Mouse (Mus musculus) left cerebral cortex, postnatal 14 days (tissue): Measurements from ENCODE around the gene Mocs3. TPM values are rescaled to one million over a fixed set of nuclear protein-coding genes. Genes with fewer than 3 reads are reported as not detected.
A peak's percentile ranks its signal among the peaks of the same experiment; 100 is the strongest.

Experiments used
- DNase-seq, 2 experiments: peaks; one replicate each; pipeline ENCODE4 v3.0.0; 2021 to 2022; ENCODE audit warnings: low spot score in 2 of 2, mixed read lengths in 1 of 2
- intact Hi-C: fragments of 180-260 bp; cut with DNase I; formaldehyde crosslinking; loops from one replicate; pipeline ENCODE4 v1.15.1; 2025
- long read RNA-seq, 2 experiments: library from polyadenylated mRNA; stranded (forward); transcript quantifications; one replicate each; pipeline ENCODE4 v2.0.0; 2021
- total RNA-seq, 2 experiments: library from RNA; stranded (reverse); gene quantifications; 2 replicates each; pipeline ENCODE4 v1.2.3; 2021

Mocs3 gene
- total RNA-seq, result 10 to 100 TPM; 17.5 to 18.0 TPM
- long read RNA-seq, experiment 1, transcript Mocs3-201 (1 exons, 1,973 nt), result major isoform, 50 of 50 reads
- long read RNA-seq, experiment 1, partial matches to known transcripts, result 0 of 50 reads
- long read RNA-seq, experiment 1, other reads (novel, unspliced or antisense), result 0 of 50 reads
- long read RNA-seq, experiment 2, transcript Mocs3-201 (1 exons, 1,973 nt), result major isoform, 41 of 41 reads
- long read RNA-seq, experiment 2, partial matches to known transcripts, result 0 of 41 reads
- long read RNA-seq, experiment 2, other reads (novel, unspliced or antisense), result 0 of 41 reads

DNA sequence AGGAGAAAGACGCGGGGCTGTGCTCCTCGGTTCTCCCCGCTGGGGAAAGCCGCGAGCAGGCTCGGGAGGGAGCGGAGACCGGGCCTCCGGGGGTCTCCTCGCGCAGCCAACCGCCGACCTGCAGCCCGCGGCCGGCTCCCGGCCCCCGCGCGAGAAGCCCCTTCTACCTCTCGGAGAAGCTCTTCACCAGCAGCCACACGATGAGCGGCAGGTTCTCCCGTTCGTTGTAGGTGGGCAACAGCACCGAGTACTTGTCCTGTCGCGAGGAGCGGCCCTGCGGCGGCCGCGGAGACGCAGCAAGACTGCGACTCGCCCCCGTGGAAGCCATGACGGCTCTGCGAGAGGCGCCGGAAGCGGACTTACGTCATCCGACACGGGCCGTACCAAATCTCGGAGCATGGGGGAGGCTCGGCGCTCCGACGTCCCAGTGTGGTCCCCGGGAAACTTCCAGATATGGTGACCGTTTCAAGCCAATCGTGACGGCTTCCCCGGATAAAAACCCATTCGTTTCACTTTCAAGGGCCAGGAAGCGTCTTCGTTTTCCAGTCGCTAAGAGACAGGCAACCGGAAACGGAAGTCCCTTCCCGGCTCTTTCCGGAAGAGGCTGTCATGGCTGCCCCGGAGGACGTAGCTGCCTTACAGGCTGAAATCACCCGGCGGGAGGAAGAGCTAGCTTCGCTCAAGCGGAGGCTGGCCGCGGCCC, at the start of gene Mocs3, which contains the start of the genes Gm20716 and Dpm1:
Gene Mocs3 (plus strand): TSS at position 597 of the 703 bp plus-strand sequence.
Gene Gm20716 (minus strand): TSS at position 339 of the 703 bp plus-strand sequence.
Gene Dpm1 (minus strand): TSS at position 566 of the 703 bp plus-strand sequence.
- DNase-seq, result peak; percentile 86 to 88
- intact Hi-C loops, result no loop called here

DNA sequence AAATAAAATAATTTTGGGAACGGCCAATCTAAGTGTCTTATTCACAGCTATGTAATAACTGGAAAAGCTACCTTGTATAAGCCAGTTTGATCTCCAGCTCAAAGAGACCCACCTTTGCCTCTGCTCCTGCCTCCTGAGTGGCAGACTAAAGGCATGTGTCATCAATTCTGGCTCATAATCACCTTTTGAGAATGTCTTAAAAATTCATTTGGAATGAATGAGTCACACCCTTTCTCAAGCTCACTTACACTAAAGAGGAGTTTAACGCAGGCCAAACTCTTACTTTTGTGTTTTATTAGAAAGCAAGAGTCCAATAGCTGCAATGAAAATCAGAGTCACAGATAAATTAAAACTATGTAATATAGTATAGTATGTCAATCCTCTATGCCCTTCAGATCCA, 38.6 kb upstream of the Mocs3 start:
- intact Hi-C loops, result no loop called here
- no peak for DNase-seq

DNA sequence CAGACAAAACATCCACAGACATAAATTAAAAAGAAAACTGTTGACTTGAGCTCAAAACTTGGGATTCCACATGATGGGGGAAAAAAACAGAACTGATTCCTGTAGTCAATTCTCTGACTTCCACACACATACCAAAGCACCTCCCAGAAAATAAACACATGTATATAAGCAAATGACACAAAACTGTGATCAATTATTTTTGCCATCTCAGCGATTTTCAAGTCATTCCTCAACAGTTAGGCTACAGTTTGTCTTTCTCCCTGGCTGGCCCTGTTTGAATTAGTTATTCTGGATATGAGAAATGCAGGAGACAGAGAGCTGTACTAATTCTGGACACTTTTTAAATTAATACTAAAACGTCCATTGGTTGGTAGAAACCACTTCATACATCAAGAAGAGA, 36.7 kb upstream of the Mocs3 start:
- intact Hi-C loops, result no loop called here
- no peak for DNase-seq

DNA sequence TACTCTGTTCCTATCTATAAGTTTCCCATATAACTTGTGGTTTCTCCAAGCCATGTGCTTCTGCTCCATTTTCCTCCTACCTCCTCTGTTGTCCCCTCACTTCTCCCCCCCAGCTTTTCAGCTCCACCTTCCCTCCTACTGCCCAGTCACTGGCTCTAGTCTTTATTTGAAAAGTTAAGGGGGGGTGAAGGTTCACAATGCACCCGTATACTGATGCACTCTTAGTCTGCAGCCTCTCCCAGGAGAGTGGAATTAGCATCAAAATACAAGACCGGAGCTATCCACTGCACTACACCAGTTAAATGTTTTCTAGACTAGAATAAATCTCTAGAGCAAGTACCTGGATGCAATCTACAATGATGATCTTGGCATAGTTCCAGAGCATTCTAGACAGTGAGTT, 34.7 kb upstream of the Mocs3 start:
- intact Hi-C loops, result no loop called here
- DNase-seq, result no peak

DNA sequence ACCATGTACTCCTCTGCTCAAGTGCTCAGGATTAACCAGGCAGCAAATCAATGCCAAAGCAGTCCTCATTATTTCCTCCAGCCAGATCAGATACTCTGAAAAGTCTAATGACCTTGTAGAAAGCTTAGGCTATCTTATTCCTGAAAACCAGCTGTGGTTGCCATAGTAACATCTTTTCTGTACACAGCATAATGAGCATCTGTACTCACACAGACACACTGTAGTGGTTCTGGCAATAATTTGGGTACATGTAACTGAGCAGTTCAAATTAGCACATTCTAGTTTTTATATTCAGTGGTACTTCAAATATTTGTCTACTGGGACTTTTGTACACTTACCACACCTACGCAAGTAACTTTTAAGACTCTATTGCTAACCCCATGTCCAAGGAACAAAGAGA, 32.0 kb upstream of the Mocs3 start:
- intact Hi-C loops, result no loop called here
- DNase-seq, result no peak

DNA sequence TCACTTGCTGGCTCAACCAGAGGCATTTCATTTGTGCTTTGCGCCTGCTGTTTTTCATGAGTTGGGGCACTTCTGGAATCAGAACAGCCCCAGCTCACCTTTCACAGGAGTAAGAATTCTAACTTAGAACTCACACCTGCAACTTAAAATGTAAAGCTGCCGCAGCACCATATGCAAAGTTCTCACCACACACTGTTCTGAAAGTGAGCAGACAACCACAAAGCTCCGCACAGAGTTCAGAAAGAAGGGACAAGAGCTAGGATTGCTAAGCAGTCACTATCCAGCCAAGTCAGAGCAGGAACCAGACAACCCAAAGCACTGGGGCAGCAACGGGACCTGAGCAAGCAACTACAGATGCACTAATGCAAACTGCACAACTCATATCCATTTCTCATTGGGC, 30.9 kb upstream of the Mocs3 start:
- DNase-seq, result no peak
- intact Hi-C loops, result no loop called here

DNA sequence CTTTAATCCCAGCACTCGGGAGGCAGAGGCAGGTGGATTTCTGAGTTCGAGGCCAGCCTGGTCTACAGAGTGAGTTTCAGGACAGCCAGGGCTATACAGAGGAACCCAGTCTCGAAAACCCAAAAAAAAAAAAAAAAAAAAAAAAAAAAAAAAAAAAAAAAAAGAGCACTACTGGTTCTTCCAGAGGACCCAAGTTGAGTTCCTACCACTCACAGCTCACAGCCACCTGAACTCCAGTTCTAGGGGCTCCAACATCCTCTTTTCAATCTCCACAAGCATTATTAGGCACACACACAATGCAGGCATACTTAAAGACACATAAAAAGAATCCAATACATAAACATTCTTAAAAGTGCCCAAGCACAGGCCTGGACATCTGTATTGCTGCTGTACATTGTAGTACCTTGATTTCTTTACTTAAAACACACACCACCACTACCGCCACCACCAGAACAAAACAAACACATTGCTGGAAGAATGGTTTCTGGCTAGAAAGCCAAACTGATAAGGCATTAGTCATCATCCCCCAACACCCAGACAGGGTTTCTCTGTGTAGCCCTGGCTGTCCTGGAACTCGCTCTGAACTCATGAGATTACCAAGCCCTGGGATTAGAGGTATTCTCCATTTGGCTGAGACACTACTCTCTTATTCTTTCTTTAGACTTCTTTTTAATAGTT, 30.3 kb upstream of the Mocs3 start:
- no peak for DNase-seq
- intact Hi-C loops, result no loop called here

DNA sequence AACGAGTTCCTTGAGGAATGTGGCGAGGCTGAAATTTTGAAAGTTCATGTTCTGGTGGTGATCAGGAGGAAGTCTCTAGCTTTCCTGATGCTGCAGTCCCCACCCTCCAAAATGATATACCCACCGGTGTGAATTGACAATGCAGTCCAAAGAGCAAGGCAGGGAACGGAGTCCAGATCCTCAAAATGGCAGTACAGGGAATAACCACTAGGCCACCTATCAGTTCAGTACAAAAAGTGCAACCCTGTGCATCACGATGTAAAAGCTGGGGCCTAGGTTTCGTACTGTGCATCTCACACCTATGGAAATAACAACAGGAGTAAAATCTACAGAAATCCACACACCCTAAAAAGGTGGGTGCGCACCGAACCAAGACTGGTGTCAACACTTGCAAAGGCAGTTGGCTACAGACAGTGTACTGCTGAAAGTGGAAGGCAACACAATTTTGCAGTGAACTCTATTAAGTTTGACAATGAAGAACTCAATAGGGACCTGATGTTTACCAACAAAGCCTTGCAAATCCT, 25.9 kb upstream of the Mocs3 start:
- intact Hi-C loops, result loop anchor here (2.0 kb wide), 1 partner anchor 88 kb away; no protein-coding TSS in a partner anchor

DNA sequence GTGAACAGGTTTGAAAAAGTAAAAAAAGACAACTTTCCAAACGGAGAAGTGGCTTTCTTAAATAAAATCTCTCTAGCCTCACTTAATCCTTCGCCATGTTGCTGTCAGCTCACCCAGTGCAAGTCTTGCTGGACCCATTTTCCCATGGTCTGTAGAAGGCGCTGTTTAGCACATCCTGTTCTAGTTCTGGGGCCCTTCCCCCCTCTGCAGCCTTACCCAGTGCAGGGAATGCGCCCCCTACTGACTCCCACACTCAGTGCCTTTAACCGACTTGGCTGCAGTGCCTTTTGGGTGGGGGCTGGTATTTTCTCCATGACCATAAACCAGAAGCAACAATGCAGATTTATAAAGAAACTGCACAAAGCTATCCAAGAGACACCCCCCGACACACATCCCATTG, 25.2 kb upstream of the Mocs3 start:
- intact Hi-C loops, result loop anchor here (2.0 kb wide), 1 partner anchor 88 kb away; no protein-coding TSS in a partner anchor
- peak; percentile 92 to 97 for DNase-seq

More for the DNA sequence above, 25.9 kb upstream of the Mocs3 start:
- DNase-seq, result no peak

DNA sequence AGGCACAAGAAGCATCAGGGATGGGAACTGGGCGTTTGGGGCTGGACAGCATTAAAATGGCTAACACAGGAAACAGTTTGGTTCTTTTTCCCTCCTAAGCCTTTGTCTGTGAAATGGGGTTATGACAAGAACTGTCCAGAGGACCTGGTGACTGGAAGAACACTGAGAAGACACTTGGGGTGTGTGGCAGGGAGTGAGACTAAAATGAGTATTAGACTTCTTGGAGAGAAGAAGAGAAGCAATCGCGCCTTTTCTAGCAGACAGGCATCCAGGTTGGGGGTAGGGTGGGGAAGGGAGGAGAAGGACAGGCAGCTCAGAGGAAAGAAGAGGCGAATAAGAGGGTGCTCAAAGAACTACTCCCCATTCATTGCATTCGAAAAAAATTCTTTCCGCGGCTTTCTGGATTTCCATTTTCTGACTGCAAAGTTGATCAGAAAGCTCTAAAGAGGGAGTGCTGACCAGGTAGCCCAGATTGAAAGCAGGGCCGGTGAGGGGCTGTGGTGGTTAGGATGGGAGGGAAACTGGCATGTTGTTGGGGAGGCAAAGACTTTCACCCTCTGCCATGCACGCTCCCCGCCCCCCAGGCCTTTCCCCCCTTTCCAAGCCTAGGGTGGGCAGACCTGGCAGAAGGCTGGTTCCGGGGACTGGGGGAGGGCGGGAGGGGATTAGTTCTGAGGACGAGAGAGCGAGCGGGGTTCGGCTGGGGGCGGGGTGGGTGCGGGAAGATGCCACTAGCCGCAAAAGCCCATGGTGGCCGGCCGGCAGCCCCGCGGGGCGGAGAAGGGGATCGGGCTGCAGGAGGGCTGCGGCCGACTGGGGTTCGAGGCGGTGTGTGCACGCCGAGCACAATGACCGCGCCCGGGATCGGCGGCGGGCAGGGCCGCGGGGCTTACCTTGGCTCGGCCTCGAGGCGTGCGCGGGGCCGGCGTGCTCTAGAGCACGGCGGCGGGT, 24.5 kb upstream of the Mocs3 start:
- intact Hi-C loops, result loop anchor here (2.0 kb wide), 2 partner anchors 77 to 89 kb away; no protein-coding TSS in a partner anchor
- peak in 1 of 2 experiments; percentile 16 for DNase-seq

DNA sequence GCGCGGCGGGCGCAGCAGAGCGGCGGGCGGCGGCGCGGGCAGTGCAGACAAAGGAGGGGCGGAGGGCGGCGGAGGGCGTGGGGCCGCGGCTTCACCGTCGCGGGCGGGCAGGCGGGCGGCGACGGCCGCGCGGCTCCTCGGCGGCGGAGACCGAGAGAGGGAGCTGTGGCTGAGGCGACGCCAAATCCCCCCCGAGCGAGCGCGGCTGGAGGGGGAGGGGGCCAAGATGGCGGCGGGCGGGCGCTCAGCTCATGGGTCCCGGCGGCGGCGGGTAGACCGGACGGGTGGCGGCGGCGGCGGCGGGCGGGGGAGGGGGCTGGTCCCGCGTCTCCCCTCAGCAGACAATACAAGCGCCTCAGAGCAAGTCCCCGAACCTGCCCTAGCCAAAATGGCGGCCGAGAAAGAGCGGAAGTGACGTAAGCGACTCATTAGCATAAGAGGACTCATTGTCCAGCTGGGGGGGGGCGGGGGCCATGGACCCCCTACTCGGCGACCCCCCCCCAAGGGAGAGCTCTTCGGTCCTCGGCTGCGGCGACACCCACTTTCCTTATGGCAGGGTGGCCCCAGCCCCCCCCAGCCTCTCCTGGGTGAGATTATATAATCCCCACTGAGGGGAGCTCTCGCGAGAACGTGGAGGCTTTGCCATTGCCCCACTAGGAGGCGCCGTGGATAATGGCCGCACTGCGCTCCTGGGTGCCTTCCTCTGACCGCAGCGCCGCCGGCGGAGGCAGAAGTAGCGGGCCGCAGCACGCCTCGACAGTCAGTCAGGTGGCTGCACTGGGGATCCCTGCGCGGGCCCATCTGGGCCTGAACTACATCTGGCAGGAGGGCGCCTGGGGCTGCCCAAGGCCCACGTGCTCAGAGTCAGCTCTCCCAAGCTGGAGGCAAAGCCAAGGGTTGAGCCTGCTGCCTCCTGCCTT, 23.4 kb upstream of the Mocs3 start, which contains the start of gene Adnp:
Gene Adnp (minus strand): TSS at position 388 of the 920 bp plus-strand sequence.
- intact Hi-C loops, result loop anchor here (2.0 kb wide), 1 partner anchor 78 kb away; no protein-coding TSS in a partner anchor
- DNase-seq, result peak; percentile 95 to 98

DNA sequence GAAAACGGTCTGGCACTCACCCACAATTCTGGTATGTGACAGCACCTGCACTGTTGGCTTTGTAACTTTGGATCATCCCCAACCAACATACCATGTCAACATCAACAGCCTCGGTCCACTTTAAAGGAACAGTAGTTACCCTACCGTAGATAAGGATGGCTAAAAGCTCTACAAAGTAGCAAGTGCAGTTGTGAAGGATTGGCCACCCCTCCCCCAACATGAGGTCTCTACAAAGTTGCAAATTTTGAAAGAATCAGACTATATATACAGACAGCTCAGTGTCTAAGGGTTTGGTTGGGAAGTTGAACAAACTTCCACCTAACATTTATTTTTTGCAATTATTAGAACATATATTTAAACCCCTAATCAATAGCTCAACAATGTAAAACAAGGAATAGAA, 22.5 kb upstream of the Mocs3 start:
- no peak for DNase-seq
- intact Hi-C loops, result loop anchor here (2.0 kb wide), 1 partner anchor 79 kb away; no protein-coding TSS in a partner anchor

DNA sequence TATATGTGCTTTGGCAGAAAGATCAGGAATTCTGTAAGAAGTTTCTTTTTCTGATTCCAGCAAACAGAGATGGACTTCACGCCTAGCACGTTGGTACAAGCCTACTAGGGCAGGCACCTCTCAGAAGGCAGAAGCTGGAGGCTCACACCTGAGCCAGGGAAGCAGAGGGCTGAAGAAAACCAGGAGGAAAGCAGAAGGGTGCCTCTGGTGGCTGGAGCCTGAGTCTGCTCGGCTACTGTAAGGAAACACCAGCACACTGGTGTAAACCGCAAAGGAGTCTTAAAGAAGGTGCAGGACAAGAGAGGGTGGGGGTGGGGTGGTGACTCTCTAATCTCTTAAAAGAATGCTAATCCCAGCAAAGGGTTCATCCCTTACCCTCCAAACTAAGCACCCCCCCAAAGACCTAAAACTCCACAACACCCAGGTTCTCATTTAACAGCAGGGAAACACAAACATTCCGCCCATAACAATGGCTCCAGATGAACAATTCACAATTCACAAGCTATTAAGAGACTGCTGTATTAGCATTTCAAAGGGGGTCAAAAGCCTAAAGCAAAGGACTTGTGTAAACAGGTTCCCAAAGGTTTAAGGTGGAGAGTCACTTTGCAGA, 16.5 kb upstream of the Mocs3 start:
- no peak for DNase-seq
- intact Hi-C loops, result no loop called here

DNA sequence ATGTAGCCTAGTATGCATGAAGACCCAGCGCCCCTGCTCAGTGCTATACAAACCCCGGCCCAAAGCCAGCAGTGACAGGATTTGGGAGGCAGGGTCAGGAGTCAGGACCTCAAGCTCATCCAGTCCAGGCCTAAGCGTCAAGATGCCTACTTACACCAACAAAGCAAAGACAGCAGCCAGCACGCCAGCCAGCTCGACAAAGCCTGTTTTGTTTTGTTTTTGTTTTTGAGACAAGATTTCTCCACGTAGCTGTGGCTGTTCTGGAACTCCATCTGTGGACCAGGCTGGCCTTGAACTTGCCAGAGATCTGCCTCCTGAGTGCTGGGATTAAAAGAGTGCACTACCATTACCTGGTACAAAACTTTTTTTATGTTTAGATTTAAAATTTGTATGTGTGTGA, 7.1 kb upstream of the Mocs3 start:
- DNase-seq, result no peak
- intact Hi-C loops, result no loop called here

DNA sequence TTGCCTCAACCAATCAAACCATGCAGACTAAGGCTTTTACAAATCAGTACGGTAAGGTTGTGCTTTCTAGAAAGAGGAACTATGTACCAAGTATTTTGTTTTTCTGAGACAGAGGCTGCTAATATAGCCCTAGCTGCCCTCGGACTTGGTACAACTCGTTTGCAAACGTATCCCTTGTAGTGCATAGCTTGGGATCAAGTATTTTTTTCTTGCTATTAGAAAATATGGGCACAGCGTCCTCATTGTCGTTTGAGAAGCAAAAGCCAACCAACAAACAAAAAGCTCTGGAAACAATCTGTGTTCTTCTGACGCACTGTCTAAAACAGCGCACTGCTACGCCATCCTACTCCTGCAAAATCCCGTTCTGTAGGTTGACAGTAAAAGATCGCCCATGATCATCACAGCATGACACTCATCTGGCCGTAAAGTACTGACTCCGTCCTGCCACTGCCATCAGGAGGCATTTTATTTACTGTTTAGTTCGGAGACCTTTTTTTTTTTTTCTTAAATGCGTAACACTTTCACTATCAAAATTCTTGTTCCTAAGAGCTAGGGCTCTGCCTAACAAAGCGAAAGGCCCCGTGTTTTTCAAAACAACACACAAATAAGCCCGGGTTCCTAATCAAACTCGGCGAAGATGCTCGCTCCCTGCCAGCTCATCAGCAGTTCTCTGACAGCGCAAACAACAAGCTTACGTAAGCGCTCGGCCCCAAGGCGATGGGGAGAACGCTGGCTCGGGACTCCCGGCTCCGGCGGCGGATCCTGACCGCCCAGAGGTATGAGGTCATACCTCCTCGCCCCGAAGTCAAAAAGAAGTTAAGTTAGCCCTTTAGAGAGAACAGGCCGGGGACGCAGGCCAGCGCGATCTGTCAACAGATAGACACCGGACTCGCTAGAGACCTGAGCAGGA, 1.1 kb upstream of the Mocs3 start:
- peak; percentile 36 to 38 for DNase-seq
- intact Hi-C loops, result no loop called here

DNA sequence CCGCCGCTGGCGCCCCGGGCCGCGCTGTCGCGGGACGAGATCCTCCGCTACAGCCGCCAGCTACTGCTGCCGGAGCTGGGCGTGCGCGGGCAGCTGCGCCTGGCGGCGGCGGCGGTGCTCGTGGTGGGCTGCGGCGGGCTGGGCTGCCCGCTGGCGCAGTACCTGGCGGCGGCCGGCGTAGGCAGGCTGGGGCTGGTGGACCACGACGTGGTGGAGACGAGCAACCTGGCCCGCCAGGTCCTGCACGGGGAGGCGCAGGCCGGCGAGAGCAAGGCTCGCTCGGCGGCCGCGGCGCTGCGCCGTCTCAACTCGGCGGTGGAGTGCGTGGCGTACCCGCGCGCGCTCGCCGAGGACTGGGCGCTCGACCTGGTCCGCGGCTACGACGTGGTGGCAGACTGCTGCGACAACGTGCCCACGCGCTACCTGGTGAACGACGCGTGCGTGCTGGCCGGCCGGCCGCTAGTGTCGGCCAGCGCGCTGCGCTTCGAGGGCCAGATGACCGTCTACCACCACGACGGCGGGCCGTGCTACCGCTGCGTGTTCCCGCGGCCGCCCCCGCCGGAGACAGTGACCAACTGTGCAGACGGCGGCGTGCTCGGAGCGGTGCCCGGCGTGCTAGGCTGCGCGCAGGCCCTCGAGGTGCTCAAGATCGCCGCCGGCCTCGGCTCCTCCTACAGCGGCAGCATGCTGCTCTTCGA, 500 bp downstream of the Mocs3 start:
- peak in 1 of 2 experiments; percentile 42 for DNase-seq
- intact Hi-C loops, result no loop called here
